12 mouse cellular contexts compared by ENCODE assay signal in the genomic region with DNA sequence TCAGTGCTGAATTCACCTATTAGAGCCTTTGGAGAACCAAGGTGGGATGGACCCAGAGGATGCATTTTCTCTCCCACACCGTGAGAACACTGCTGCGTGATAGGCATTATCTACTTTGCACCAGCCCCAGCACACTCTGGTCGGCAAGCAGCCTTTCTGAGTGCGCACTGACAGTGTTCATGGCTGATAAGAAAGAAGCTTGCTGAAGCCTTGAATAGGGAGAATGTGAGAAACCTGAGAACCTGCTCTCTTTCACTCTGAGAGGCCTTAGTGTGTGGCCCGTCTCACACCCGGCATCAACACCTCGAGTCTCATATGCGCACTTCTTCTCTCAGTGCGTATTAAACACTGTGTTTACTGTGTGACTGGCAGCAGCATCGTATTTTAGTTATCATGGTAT. TPM values are rescaled to one million over a fixed set of nuclear protein-coding genes. Genes with fewer than 3 reads are reported as not detected.
DNase-seq lines count a peak whose midpoint lies in the region; ATAC-seq lines count a peak whose summit lies in the region.
"Had no signal": no experiment of that assay in that cellular context is flagged by ENCODE, and none has a peak within 500 bp of the region (broad histone marks: within the 10 kb centered on the region; RNA-seq: fewer than 3 reads in every experiment).

No protein-coding gene starts in this region.

- H3K9me3 ChIP-seq in midbrain, embryonic 13.5 days, result no peaks in the 10 kb centered on the region

- H3K36me3 ChIP-seq in midbrain, embryonic 13.5 days, result no peaks in the 10 kb centered on the region

- H3K4me3 ChIP-seq in midbrain, embryonic 13.5 days (replicated peaks), result no peak overlapping the region

- no peak overlapping the region for H3K9ac ChIP-seq in midbrain, embryonic 13.5 days (replicated peaks)

- intact Hi-C loops in left cerebral cortex, postnatal 14 days (cut with DNase I), result no loop called here

- peak; percentile 63 for DNase-seq in spleen, adult 12 weeks (ENCODE audit: low spot score)
- no peak for DNase-seq in spleen, adult 18-20 months
- DNase-seq in left cerebral cortex, postnatal 14 days (ENCODE audit: low spot score in 2 of 2), result no peak
- DNase-seq in layer of hippocampus, adult 9-10 months (ENCODE audit: low spot score), result no peak
- DNase-seq: cerebellum, adult 18-20 months; gastrocnemius, postnatal 10 days; lung, adult 2 months had no signal

- H3K4me2 ChIP-seq in midbrain, embryonic 13.5 days (replicated peaks), result no peak overlapping the region

- ATAC-seq in erythroblast, adult 5-6 weeks (replicated peaks; ENCODE audit: low FRiP score, poor library complexity, severe bottlenecking), result peak; percentile 93
- peak; percentile 93 for ATAC-seq in megakaryocyte progenitor cell, adult 5-6 weeks (replicated peaks; ENCODE audit: poor library complexity)
- no peak for ATAC-seq in midbrain, embryonic 13.5 days

- 75% methylated on average over 10 of the region's 10 CpGs for WGBS in midbrain, embryonic 13.5 days

- no peaks in the 10 kb centered on the region for H3K27me3 ChIP-seq in midbrain, embryonic 13.5 days

- no peaks in the 10 kb centered on the region for H3K4me1 ChIP-seq in midbrain, embryonic 13.5 days (replicated peaks)

- H3K27ac ChIP-seq in midbrain, embryonic 13.5 days, result no peak overlapping the region

RNA-seq across cellular contexts. Expression of a gene that starts 7.6 kb away (rescaled TPM):
- total RNA-seq in erythroblast, adult 5-6 weeks (2015; ENCODE audit: low replicate concordance), result 249 and 278 TPM in 2 replicates
- 130 and 135 TPM in 2 replicates for total RNA-seq in erythroblast, adult 5-6 weeks (2017; ENCODE audit: low replicate concordance)
- 524 and 595 TPM in 2 replicates for total RNA-seq in megakaryocyte progenitor cell, adult 5-6 weeks (2015)
- 311 and 321 TPM in 2 replicates for total RNA-seq in megakaryocyte progenitor cell, adult 5-6 weeks (2017)
- 1 to 10 TPM; 8.5 to 8.7 TPM for total RNA-seq in left cerebral cortex, postnatal 14 days (2021)
- 13.7 and 16.6 TPM in 2 replicates for polyA plus RNA-seq in midbrain, embryonic 13.5 days (2015; fragmentation: Nextera tagmentation; extraction: Ambion mirVana)

RNA-seq across cellular contexts. Expression of a gene that starts 7.8 kb away (rescaled TPM):
- total RNA-seq in erythroblast, adult 5-6 weeks (2015; ENCODE audit: low replicate concordance), result not detected in 2 replicates
- total RNA-seq in erythroblast, adult 5-6 weeks (2017; ENCODE audit: low replicate concordance), result 0.42 TPM in 1 of 2 replicates, not detected in the other
- total RNA-seq in megakaryocyte progenitor cell, adult 5-6 weeks (2015), result 0.12 and 0.27 TPM in 2 replicates
- total RNA-seq in megakaryocyte progenitor cell, adult 5-6 weeks (2017), result 0.17 TPM in 1 of 2 replicates, not detected in the other
- under 1 TPM in 1 of 2 experiments, not detected in 1; 0.18 TPM for total RNA-seq in left cerebral cortex, postnatal 14 days (2021)
- polyA plus RNA-seq in midbrain, embryonic 13.5 days (2015; fragmentation: Nextera tagmentation; extraction: Ambion mirVana), result 0.09 and 0.10 TPM in 2 replicates
- total RNA-seq: gastrocnemius, postnatal 10 days; left cerebral cortex, adult 18-20 months had no signal
- polyA plus RNA-seq: kidney, embryonic 14.5 days had no signal

Comparison
In these comparisons a context has a peak if more than half of its experiments do, and no peak if none do; other contexts are left out.
1. RNA of a gene that starts 7.6 kb away (total RNA-seq): 311 to 595 TPM in megakaryocyte progenitor cell, adult 5-6 weeks and 130 to 278 TPM in erythroblast, adult 5-6 weeks; 8.5 to 8.7 TPM in left cerebral cortex, postnatal 14 days; every median in the first group is over 10 times any median in the second.